Mouse (Mus musculus) megakaryocyte-erythroid progenitor cell, adult 5-6 weeks (primary cell): ENCODE measurements around the gene Adgrb3. TPM values are rescaled to one million over a fixed set of nuclear protein-coding genes. Genes with fewer than 3 reads are reported as not detected.

ENCODE experiments used
- ATAC-seq: replicated peaks from 2 replicates; pipeline ENCODE4 v1.8.0; 2016; ENCODE audit warnings: mild to moderate bottlenecking, inconsistent platforms; ENCODE audit not compliant: severe bottlenecking, poor library complexity, low FRiP score, low TSS enrichment
- total RNA-seq, 2 experiments: library from RNA; stranded (forward) in 1 of 2; stranded (reverse) in 1 of 2; fragments of 200-1000, 215-1000 nt in 1 of 2; fragments of >200 nt in 1 of 2; fragmentation: Nextera tagmentation in 1 of 2; gene quantifications; 2 replicates each; pipeline ENCODE4 v1.2.3; 2014 to 2017

The Adgrb3 gene
- total RNA-seq, 2 experiments from 2014 or later: not detected

GRCm38 (mm10) chr1:25355486-25355885 lies 474.0 kb downstream of the Adgrb3 start:
- ATAC-seq: no peak

- ATAC-seq: no peak
Measured at GRCm38 (mm10) chr1:25344876-25345275, 484.6 kb downstream of the Adgrb3 start.

- ATAC-seq: no peak
Measured at GRCm38 (mm10) chr1:25325406-25325805, 504.1 kb downstream of the Adgrb3 start.

GRCm38 (mm10) chr1:25317142-25317541 lies 512.4 kb downstream of the Adgrb3 start:
- no peak for ATAC-seq

- no peak for ATAC-seq
Measured at GRCm38 (mm10) chr1:25312344-25312743, 517.2 kb downstream of the Adgrb3 start.

GRCm38 (mm10) chr1:25310066-25310465 lies 519.4 kb downstream of the Adgrb3 start:
- ATAC-seq: no peak

GRCm38 (mm10) chr1:25281471-25281870 lies 548.0 kb downstream of the Adgrb3 start:
- ATAC-seq: no peak

- no peak for ATAC-seq
Measured at GRCm38 (mm10) chr1:25250562-25250961, 578.9 kb downstream of the Adgrb3 start.

- no peak for ATAC-seq
Measured at GRCm38 (mm10) chr1:25242436-25242835, 587.1 kb downstream of the Adgrb3 start.

GRCm38 (mm10) chr1:25229245-25229750 lies 600.2 kb downstream of the Adgrb3 start:
- no peak for ATAC-seq

GRCm38 (mm10) chr1:25228381-25229244 lies 600.9 kb downstream of the Adgrb3 start:
- ATAC-seq: peak; percentile 75

GRCm38 (mm10) chr1:25227880-25228279 lies 601.6 kb downstream of the Adgrb3 start:
- ATAC-seq: no peak

- no peak for ATAC-seq
Measured at GRCm38 (mm10) chr1:25204636-25205035, 624.9 kb downstream of the Adgrb3 start.

GRCm38 (mm10) chr1:25199392-25199791 lies 630.1 kb downstream of the Adgrb3 start:
- no peak for ATAC-seq

GRCm38 (mm10) chr1:25191986-25192385 lies 637.5 kb downstream of the Adgrb3 start:
- no peak for ATAC-seq

GRCm38 (mm10) chr1:25189261-25189660 lies 640.2 kb downstream of the Adgrb3 start:
- no peak for ATAC-seq

GRCm38 (mm10) chr1:25185909-25186308 lies 643.6 kb downstream of the Adgrb3 start:
- ATAC-seq: no peak

GRCm38 (mm10) chr1:25181881-25182280 lies 647.6 kb downstream of the Adgrb3 start:
- ATAC-seq: no peak

GRCm38 (mm10) chr1:25180615-25181014 lies 648.9 kb downstream of the Adgrb3 start:
- ATAC-seq: no peak

- ATAC-seq: no peak
Measured at GRCm38 (mm10) chr1:25179860-25180582, 649.5 kb downstream of the Adgrb3 start.
